Mouse (Mus musculus): ENCODE measurements around the gene Noct. TPM values are rescaled to one million over a fixed set of nuclear protein-coding genes. Genes with fewer than 3 reads are reported as not detected.
A peak's percentile ranks its signal among the peaks of the same experiment; 100 is the strongest.

The Noct gene
- polyA plus RNA-seq, 1 experiment from 2014 or later: 35.6 TPM

DNA sequence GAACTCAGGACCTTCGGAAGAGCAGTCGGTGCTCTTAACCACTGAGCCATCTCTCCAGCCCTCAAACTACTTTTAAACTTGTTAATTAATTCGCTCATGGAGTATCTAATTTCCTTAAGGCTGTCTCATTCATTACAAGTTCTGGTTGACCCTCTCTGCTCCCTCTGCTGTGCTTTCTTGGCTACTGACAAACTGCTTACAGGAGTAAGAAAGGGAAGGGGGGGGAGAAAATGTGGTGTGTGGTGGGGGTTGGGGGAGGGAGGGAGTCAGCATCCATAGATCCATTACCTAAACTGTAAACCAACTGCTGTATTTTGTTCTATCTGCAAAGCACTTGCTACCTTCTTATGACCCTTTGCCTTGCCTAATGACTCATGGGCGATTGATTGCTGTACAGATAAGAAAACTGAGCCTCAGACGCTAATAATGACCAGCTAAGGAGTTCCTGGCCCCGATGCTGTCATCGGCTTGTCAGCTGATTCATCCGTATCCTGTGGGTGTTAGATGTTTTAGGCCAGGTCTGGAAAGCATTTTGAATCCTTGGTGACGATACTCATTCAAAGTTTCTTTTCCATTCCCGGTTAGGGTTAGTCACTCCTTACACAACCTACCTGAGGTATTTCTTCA is 1.3 kb upstream of the Noct start:
- Histone ChIP-seq H3K27ac (replicated peaks) (peak overlapping the region; percentile 100; the same call in 1 of the 2 replicates), H3K4me1 (peaks cover 35% of the 10 kb centered on the region), H3K4me3 (replicated peaks) (no peak overlapping the region), H3K27me3 (replicated peaks) (no peaks in the 10 kb centered on the region), H3K9me3 (replicated peaks) (no peaks in the 10 kb centered on the region), H3K36me3 (no peaks in the 10 kb centered on the region), H3K9ac (replicated peaks) (no peak overlapping the region), H3K4me2 (no peak overlapping the region; the same call in 1 of the 2 replicates)
- 74% methylated on average over 10 of the region's 10 CpGs for WGBS
- ATAC-seq (ENCODE audit: low FRiP score): no peak

DNA sequence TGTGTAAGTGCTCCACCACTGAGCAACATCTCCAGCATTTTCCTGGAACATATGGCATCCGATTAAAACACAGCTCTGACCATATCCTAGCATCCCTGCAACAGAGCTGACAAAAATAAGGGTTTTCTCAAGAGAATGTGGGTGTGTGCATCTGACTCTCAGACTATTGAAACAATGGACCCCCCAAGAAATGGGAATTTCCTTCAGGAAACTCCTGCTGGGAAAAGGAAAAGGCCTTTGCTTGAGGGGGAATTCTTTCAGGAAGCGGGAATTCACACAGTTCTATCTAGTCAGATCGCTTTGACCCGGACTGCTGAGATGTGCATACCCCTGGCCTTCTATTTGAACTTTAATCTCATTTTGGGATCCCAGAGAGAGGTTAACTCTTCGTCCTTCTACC is 691 bp upstream of the Noct start:
- peaks cover 38% of the 10 kb centered on the region for H3K4me1 ChIP-seq
- 24% methylated on average over 5 of the region's 5 CpGs for WGBS
- no peak for ATAC-seq (ENCODE audit: low FRiP score)
- peak overlapping the region; percentile 76 for H3K4me2 ChIP-seq
- no peaks in the 10 kb centered on the region for H3K36me3 ChIP-seq
- H3K4me3 ChIP-seq (replicated peaks): peak overlapping the region; percentile 83
- H3K27ac ChIP-seq (replicated peaks): peak overlapping the region; percentile 100
- peak overlapping the region; percentile 94; the same call in 1 of the 2 replicates for H3K9ac ChIP-seq (replicated peaks)
- no peaks in the 10 kb centered on the region for H3K9me3 ChIP-seq (replicated peaks)
- no peaks in the 10 kb centered on the region for H3K27me3 ChIP-seq (replicated peaks)

DNA sequence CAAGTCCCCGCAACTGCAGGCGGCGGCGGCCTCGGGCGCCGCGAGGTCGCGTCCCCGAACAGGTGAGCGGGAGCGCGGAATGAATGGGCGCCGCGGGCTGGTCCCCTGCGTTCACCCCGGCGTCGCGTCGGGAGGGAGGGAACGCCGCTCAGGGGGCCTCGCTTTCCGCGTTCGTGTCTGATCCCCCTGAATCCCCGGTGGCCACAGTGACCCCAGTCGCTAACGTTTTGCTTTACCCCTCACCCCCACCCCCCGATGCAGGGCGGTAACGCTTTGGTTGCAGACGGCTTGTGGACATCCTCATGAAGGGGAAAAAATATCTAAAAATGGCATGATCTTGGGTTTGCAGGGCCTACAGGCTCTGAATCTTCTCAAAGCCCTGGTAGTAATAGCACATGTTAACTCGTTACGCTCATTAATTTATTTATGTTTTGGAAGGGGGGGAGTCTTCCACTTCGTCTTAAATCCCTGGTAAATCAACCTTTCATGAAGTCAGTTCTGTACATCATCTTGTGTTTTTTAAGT is 1.0 kb downstream of the Noct start:
- peak overlapping the region; percentile 83 for H3K4me3 ChIP-seq (replicated peaks)
- no peaks in the 10 kb centered on the region for H3K36me3 ChIP-seq
- WGBS: 2% methylated on average over 31 of the region's 39 CpGs
- peaks cover 42% of the 10 kb centered on the region for H3K4me1 ChIP-seq
- H3K9ac ChIP-seq (replicated peaks): peak overlapping the region; percentile 94
- H3K27ac ChIP-seq (replicated peaks): peak overlapping the region; percentile 100
- no peaks in the 10 kb centered on the region for H3K27me3 ChIP-seq (replicated peaks)
- no peaks in the 10 kb centered on the region for H3K9me3 ChIP-seq (replicated peaks)
- H3K4me2 ChIP-seq: peak overlapping the region; percentile 76
- peak; percentile 3; the same call in 1 of the 2 replicates for ATAC-seq (ENCODE audit: low FRiP score)

DNA sequence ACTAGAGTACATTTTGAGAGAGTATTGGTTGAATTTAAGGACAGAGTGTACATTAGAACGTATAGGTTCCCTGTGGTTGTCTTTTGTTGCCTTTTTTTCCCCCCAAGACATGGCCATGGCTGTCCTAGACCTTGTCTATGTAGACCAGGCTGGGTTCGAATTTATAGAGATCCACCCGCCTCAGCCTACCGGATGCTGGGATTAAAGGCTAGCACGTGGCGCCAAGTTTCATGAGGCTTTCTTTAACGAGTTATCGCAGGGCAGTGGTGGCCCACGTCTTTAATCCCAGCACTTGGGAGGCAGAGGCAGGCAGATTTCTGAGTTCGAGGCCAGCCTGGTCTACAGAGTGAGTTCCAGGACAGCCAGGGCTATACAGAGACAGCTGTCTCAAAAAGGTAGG is 1.7 kb downstream of the Noct start:
- Histone ChIP-seq H3K9ac (replicated peaks) (no peak overlapping the region), H3K4me3 (replicated peaks) (peak overlapping the region; percentile 83), H3K27ac (replicated peaks) (no peak overlapping the region), H3K9me3 (replicated peaks) (no peaks in the 10 kb centered on the region), H3K27me3 (replicated peaks) (no peaks in the 10 kb centered on the region), H3K4me1 (peaks cover 45% of the 10 kb centered on the region), H3K4me2 (peak overlapping the region; percentile 76), H3K36me3 (no peaks in the 10 kb centered on the region)
- ATAC-seq (ENCODE audit: low FRiP score): no peak
- 94% methylated on average over 10 of the region's 10 CpGs for WGBS

DNA sequence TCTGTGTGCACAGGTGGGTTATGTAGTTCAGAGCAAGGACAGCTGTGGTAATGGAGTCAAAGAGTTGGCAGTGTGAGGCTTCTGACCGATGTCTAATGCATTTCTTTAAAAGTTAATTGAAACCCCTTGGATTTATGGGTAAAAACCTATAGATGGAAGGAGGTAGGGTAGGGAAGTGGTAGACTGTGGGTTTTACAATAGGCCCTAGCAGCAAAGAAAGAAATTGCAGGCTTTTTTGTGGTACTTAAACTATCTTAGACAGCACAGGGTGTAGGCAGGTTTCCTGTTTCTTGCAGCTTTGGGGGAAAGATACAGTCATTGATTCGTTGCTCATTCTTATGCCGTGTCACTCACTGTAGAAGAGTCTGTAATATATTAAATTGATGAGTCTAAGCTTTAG is 2.4 kb downstream of the Noct start:
- Histone ChIP-seq H3K4me1 (peaks cover 49% of the 10 kb centered on the region), H3K4me3 (replicated peaks) (no peak overlapping the region), H3K27ac (replicated peaks) (no peak overlapping the region), H3K4me2 (peak overlapping the region; percentile 76), H3K27me3 (replicated peaks) (no peaks in the 10 kb centered on the region), H3K9ac (replicated peaks) (no peak overlapping the region), H3K36me3 (no peaks in the 10 kb centered on the region), H3K9me3 (replicated peaks) (no peaks in the 10 kb centered on the region)
- WGBS: 83% methylated on average over 3 of the region's 3 CpGs
- no peak for ATAC-seq (ENCODE audit: low FRiP score)

DNA sequence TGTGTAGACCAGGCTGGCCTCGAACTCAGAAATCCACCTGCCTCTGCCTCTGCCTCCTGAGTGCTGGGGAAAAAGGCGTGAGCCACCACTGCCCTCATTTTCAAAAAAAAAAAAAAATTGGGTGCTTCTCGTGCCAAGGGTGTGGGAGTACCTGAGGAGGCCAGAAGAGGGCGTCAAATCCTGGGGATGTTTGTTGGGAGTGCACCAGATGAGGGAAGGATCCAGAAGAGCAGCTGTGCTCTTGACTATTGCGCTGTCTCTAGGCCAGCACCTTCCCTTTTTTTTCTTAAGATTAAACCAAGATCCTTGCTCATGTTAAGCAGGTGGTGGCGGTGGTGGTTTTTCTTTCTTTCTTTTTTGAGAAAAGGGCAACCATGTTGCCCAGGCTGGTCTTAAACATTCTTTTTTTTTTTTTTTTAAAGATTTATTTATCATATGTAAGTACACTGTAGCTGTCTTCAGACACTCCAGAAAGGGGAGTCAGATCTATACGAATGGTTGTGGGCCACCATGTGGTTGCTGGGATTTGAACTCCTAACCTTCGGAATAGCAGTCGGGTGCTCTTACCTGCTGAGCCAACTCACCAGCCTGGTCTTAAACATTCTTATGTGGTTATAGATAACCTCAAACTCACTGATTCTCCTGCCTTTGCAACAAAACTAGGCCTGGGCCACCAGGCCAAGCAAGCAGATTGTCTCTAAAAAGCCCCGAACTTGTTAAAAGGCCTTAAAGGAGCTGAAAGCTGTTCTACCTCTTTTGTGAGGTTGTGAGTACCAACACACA is 4.0 kb downstream of the Noct start:
- H3K27me3 ChIP-seq (replicated peaks): no peaks in the 10 kb centered on the region
- ATAC-seq (ENCODE audit: low FRiP score): no peak
- no peaks in the 10 kb centered on the region for H3K9me3 ChIP-seq (replicated peaks)
- whole genome bisulfite sequencing: 78% methylated on average over 10 of the region's 10 CpGs
- no peak overlapping the region for H3K27ac ChIP-seq (replicated peaks)
- no peak overlapping the region for H3K4me3 ChIP-seq (replicated peaks)
- H3K36me3 ChIP-seq: no peaks in the 10 kb centered on the region
- no peak overlapping the region for H3K4me2 ChIP-seq
- peaks cover 45% of the 10 kb centered on the region for H3K4me1 ChIP-seq
- H3K9ac ChIP-seq (replicated peaks): no peak overlapping the region

DNA sequence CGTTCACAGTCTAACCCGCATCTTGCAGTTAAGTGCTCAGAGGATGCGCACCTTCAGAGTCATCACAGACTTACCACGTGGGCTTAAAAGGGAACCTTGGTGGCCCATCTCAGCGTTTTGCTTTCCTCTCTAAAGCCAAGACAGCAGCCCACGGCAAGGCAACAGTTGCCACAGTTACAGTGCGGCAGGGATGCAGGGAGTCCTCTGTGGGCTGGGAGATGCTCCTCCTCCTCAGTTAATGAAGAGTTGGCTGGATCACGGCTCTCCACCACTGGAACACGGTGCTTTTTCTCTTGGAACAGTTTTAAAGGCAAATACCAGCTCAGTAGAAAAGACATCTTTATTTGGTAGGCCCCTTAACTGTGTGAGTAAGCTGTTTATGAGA is 4.6 kb downstream of the Noct start:
- peaks cover 43% of the 10 kb centered on the region for H3K4me1 ChIP-seq
- no peak for ATAC-seq (ENCODE audit: low FRiP score)
- 71% methylated on average over 9 of the region's 9 CpGs for WGBS
- no peak overlapping the region for H3K4me3 ChIP-seq (replicated peaks)
- H3K9ac ChIP-seq (replicated peaks): no peak overlapping the region
- no peak overlapping the region for H3K4me2 ChIP-seq
- no peak overlapping the region for H3K27ac ChIP-seq (replicated peaks)
- no peaks in the 10 kb centered on the region for H3K9me3 ChIP-seq (replicated peaks)
- H3K27me3 ChIP-seq (replicated peaks): no peaks in the 10 kb centered on the region
- H3K36me3 ChIP-seq: no peaks in the 10 kb centered on the region

DNA sequence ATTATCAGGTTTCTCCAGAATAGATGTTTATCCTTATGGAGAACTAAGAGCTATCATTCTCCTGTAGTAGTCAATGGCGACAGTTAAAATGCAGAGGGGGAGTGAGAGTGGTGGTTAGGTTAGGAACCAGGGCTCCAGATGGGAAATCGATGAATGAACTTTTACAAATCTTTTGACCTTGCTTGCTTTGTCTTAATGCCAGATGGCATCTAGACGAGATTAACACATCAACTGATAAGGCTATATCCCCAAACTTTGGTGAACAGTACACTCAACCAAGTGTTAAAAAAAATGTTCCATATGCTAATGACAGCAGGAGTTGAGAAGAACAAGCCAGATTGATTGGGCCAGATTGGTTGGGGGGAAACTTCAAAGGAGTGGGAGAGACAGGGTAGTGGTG is 5.0 kb downstream of the Noct start:
- WGBS: 86% methylated on average over 3 of the region's 3 CpGs

DNA sequence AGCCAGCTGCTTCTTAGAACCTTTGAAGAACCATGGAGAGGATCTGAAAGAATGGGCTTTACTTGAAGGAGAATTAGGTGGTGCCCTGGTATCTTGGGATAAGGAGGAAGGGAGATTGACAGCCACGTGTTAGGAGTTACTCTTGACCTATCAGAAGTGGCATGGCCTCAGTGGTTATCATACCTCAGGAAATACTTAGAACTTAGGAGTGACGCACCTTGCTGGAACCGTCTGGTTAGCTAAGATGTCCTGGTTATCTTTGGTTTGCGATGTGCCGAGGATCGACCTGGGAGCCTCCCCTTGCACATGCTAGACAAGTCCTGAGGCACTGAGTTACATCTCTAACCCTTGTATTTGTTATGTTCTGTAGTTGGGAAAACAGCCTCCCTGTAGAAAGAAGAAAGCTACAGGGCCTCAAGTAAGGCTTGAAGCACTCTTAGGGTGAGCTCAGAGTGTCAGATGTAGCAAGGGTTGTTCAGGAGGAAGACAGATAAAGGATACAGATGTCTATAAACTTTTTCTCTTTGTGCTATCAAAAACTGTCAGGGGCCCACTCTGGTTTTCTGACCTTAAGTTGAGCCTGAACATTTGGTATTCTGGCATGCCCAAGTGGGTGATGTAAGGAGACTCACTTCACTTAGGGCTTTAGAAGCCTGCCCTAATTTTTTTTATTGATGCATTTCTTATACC is 6.0 kb downstream of the Noct start:
- Histone ChIP-seq H3K36me3 (no peaks in the 10 kb centered on the region), H3K9me3 (replicated peaks) (no peaks in the 10 kb centered on the region)
- 94% methylated on average over 6 of the region's 6 CpGs for WGBS

More for the DNA sequence above, 5.0 kb downstream of the Noct start:
- Histone ChIP-seq H3K27ac (replicated peaks) (no peak overlapping the region), H3K4me1 (peaks cover 43% of the 10 kb centered on the region), H3K9ac (replicated peaks) (no peak overlapping the region), H3K4me2 (no peak overlapping the region), H3K4me3 (replicated peaks) (no peak overlapping the region), H3K27me3 (replicated peaks) (no peaks in the 10 kb centered on the region), H3K9me3 (replicated peaks) (no peaks in the 10 kb centered on the region), H3K36me3 (no peaks in the 10 kb centered on the region)
- no peak for ATAC-seq (ENCODE audit: low FRiP score)

DNA sequence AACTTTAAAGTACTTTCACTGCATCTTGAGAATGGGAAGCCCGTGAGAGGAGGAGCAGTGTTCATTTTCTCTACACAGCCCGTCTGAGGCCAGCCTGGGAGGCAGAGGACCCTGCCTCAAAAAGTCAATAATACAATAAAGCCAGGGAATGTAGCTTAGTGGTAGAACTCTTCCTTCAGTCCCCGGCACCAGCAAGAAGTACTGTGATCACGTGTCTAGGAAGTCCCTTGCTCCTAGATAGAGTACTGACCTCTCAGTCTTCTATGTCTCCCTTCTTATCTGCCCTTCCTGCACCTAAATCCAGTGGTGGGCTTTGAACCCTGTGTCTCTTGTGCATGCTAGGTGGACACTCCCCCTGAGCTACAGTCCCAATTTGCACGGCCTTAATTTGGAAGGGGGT is 6.6 kb downstream of the Noct start:
- Histone ChIP-seq H3K9me3 (replicated peaks) (no peaks in the 10 kb centered on the region), H3K4me3 (replicated peaks) (no peak overlapping the region), H3K36me3 (no peaks in the 10 kb centered on the region), H3K27ac (replicated peaks) (no peak overlapping the region), H3K27me3 (replicated peaks) (no peaks in the 10 kb centered on the region), H3K4me2 (no peak overlapping the region), H3K4me1 (peaks cover 43% of the 10 kb centered on the region), H3K9ac (replicated peaks) (no peak overlapping the region)
- 74% methylated on average over 5 of the region's 5 CpGs for WGBS
- ATAC-seq (ENCODE audit: low FRiP score): no peak

More for the DNA sequence above, 6.0 kb downstream of the Noct start:
- H3K27me3 ChIP-seq (replicated peaks): no peaks in the 10 kb centered on the region
- H3K9ac ChIP-seq (replicated peaks): no peak overlapping the region
- H3K4me3 ChIP-seq (replicated peaks): no peak overlapping the region
- ATAC-seq (ENCODE audit: low FRiP score): no peak
- H3K4me2 ChIP-seq: no peak overlapping the region
- no peak overlapping the region for H3K27ac ChIP-seq (replicated peaks)
- H3K4me1 ChIP-seq: peaks cover 48% of the 10 kb centered on the region

DNA sequence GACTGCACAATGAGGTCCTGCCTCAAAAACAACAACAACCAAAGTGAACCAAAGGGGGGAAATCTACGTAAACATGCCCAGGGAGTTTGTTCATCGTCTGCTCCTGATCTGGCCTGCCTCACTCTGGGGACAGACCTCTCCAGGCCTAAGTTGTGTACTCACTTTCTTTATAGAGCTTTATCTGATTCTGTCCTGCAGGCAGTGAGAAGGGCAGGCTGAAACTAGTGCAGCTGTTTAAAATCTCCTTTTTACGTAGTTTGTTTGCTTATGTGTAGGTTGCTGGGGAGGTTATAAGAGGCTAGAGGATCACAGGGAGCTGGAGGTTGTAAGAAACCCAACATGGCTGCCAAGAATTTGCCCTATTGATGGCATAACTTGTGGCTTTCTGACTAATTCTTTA is 7.3 kb downstream of the Noct start:
- H3K4me2 ChIP-seq: no peak overlapping the region
- H3K9ac ChIP-seq (replicated peaks): no peak overlapping the region
- no peaks in the 10 kb centered on the region for H3K36me3 ChIP-seq
- H3K4me3 ChIP-seq (replicated peaks): no peak overlapping the region
- 74% methylated on average over 3 of the region's 3 CpGs for WGBS
- no peaks in the 10 kb centered on the region for H3K9me3 ChIP-seq (replicated peaks)
- H3K27ac ChIP-seq (replicated peaks): no peak overlapping the region
- H3K27me3 ChIP-seq (replicated peaks): no peaks in the 10 kb centered on the region
- H3K4me1 ChIP-seq: peaks cover 37% of the 10 kb centered on the region
- no peak for ATAC-seq (ENCODE audit: low FRiP score)

All from neural tube, embryonic 15.5 days (tissue).